Mouse (Mus musculus) hindlimb bud, embryonic 11.5 days (tissue): ENCODE data around the gene Arhgap31.

Source experiments
- DNase-seq: peaks from one replicate; pipeline ENCODE4 v3.0.0-alpha.2; 2012; ENCODE audit warnings: low read depth, low spot score; ENCODE audit errors: extremely low spot score

Gene Arhgap31

GRCm38 (mm10) chr16:38712581-38713403 is at the start of gene Arhgap31:
TSS of gene Arhgap31 (minus strand) at chr16:38713274.
- no peak for DNase-seq

GRCm38 (mm10) chr16:38762401-38762800 is 49.3 kb upstream of the Arhgap31 start:
- no peak for DNase-seq

GRCm38 (mm10) chr16:38761972-38762371 is 48.9 kb upstream of the Arhgap31 start:
- no peak for DNase-seq

DNA sequence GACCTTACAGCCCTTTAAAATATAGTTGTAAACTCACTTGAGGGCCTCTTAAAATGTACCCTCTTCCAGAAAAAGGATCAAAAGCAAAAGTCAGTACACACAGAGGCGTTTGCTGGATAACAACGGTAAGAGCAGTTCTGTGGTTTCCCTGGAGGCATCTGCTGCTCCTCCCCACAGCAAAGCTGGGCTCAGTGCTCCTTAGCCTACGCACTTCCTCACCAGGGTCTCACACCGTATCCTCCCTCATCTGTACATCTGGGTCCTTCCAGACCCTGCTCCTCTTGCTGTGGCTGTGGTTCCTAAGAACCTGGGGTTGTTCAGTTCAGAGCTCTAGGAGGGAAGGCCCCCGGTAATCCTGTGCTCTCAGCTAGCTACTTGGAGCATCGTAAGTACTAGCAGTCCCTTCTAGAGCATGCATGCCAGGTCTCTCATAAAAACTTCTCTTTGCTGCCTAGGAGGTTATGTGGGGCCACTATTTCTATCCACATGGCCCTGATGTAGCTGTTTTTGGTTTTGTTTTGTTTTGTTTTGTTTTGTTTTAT is 47.8 kb upstream of the Arhgap31 start:
- no peak for DNase-seq

GRCm38 (mm10) chr16:38760239-38760638 is 47.2 kb upstream of the Arhgap31 start:
- no peak for DNase-seq

DNA sequence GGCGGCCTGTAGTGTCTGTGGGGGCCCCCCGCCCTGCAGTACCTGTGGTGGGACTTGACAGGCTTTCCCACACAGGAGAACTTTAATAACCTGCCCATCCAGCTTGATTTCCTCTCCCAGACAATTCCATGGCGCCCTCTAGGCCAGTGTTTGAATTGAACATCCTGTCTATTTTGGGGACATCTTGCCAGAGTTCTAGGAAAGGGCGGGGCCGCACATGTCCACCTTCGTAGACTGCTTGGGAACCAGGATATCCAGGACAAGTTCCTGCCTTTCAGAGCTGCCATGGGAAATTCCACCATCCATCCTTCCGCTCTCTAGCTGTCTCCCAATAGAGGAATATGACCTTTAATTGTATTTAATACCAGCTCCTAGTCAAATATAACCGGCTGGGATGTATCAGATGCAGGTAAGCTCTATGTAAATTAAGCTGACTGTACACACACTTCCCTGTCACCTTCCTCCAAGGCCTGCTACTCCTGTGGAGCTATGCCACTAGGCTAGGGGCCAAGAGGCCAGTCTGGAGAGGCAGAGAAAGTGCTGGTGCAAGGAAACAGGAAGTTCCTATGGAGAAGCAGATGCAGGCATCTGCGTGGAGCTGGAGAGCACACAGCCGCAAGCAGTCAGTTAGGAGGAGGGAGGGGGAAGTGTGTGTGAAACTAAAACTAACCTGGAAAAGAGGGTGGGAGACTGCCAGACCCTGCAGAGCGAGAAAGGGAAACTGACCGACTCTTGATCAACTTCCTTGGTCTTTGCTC is 45.2 kb upstream of the Arhgap31 start:
- no peak for DNase-seq

DNA sequence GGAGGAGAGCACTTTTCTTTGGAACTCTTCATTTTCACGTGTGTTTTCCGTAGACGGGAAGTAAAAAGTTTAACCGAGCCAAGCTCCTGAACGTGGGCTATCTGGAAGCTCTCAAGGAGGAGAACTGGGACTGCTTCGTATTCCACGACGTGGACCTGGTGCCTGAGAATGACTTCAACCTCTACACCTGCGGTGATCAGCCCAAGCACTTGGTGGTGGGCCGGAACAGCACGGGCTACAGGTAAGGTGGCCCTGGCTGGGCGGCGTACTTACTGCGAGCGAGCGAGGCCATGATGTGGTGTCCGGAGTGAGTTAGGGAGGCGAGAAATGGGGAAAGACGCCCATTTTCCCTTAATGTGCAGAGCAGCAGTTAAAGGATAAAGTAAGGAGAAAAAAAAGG is 44.6 kb upstream of the Arhgap31 start:
- no peak for DNase-seq

GRCm38 (mm10) chr16:38756572-38756971 is 43.5 kb upstream of the Arhgap31 start:
- no peak for DNase-seq

DNA sequence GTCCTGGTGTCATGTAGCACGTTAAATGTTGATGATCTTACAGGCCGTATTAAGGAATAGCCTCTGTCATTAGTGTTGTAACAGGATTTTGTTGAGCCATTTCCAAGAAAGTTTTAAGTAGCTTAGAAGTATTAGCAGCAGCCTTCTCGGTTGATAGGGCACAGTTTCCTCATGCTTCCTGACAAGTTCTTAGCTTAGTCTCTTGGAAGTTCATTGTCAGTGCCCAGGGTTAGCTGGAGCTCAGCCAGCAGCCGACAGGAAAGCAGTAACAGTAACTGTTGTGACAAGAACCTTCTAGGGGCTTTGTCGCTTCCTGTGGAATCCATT is 43.1 kb upstream of the Arhgap31 start:
- no peak for DNase-seq

DNA sequence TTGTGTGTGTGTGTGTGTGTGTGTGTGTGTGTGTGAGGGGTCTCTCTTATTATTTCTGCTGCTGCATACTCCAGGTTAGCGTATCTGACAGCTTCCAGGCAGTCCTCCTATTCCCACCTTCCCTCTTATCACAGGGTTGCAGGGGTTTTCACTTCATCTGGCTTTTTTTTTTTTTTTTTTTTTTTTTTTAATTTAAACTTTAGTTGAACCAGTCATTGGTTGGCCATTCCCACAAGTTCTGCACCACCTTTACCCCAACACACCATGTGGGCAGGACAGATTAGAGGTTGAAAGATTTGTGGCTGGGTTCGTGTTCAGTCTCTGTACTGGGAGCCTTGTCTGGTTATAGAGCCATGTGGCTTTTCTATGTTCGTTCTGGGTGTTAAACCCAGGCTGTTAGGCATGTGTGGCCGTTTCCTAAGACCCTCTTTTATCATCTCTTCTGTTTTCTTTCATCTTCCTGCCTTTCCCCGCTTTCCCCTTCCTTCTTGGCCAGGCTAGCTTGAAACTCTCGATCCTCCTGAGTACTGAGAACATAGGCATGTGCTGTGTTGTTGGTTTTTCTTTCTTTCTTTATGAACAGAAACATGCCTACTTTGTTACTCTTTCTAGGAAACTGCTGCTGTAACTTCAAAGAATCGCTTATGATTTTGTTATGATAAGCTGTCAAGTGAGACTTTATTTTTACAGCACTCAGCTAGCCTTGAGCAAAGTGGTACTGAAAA is 42.5 kb upstream of the Arhgap31 start:
- DNase-seq, result no peak

DNA sequence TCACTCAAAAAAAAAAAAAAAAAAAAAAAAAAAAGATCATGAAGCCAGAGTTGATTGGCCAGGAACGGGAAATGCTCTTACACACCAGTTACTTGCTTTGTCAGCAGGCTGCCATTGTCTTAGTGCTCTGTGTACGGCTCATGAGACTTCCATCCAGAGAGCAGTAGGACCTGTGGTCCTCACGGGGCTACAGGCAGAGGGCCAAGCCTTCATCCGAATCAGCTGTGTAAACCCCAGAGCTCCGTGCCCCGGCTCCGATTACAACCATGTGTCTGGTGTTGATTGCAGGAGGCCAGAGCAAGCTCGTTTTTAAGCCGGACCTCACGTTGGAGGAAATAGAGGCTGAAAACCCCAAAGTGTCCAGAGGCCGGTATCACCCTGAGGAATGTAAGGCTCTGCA is 40.6 kb upstream of the Arhgap31 start:
- DNase-seq, result no peak

DNA sequence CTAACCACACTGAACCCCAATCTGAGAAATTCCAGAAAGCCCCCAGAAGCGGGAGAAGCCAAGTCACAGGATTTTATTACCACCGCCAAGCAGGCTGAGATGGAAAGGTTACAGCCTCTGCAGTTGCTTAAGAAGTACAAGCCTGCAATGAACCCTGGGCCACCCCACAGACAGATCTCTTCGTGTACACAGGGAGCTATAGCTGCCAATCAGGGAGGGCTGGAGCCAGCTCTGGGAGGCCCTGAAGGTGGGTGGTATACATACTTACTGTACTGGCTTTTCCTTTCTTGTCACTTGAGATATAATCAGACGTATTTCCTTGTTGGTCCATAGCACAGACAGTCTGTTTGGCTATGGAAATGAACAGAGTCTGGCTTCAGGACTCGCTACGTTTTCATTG is 37.7 kb upstream of the Arhgap31 start:
- DNase-seq, result no peak

- DNase-seq, result no peak
These were observed 31.0 kb upstream of the Arhgap31 start for GRCm38 (mm10) chr16:38743941-38744673.

DNA sequence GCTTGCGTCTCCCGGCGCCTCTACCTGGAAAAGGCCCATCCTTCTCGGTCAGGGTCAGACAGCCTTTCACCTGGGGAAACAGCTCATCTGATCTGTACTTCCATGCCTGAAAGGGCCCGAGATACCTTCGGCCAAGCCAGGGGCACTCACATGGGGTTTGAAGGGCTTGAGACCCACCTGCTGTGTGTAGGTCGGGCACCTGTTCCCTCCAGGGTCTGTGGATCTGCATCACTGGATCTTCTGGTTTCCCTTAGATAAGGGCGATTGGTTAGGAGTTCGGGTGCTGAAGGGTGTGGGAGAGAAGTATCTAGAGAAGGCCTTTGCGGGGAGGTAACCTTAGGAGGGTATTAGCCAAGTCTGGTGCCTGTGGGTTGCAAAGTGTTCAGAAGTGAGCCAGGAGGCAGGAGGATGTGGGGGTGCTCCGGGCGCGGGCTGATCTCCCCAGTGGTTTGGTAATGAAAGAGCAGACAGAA is 29.6 kb upstream of the Arhgap31 start:
- DNase-seq, result no peak

GRCm38 (mm10) chr16:38742113-38742658 is 29.1 kb upstream of the Arhgap31 start, which contains the start of gene B4galt4:
TSS of gene B4galt4 (plus strand) at chr16:38742264.
- no peak for DNase-seq

DNA sequence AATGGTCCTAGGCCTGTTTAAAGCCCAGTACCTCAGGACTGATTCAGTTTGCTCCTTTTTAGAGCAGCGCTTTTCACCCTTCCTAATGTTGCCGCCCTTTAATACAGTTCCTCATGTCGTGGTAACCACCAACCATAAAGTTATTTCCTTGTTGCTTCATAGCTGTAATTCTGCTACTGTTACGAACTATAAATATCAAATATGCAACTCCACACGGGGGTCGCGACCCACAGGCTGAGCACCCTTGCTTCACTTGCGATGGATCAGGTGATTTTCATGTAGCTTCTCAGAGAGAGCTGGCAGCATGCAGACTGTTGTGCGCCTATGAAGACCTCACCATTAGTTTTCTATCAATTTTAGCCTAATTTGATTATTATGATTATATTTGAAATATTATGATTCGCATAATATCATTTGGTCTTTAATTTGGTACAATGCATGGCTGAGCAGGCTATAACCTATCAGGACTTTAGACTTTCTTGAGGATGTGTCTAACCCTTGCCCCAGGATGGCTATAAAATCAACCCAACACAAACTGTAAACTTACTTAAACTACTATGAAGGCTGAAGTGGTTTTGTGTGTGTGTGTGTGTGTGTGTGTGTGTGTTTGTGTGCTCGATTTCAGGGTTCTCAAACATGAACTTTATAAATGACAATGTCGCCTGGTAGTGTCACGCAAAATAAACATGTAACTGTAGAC is 28.3 kb upstream of the Arhgap31 start:
- no peak for DNase-seq

GRCm38 (mm10) chr16:38730921-38731320 is 17.8 kb upstream of the Arhgap31 start:
- DNase-seq, result no peak

DNA sequence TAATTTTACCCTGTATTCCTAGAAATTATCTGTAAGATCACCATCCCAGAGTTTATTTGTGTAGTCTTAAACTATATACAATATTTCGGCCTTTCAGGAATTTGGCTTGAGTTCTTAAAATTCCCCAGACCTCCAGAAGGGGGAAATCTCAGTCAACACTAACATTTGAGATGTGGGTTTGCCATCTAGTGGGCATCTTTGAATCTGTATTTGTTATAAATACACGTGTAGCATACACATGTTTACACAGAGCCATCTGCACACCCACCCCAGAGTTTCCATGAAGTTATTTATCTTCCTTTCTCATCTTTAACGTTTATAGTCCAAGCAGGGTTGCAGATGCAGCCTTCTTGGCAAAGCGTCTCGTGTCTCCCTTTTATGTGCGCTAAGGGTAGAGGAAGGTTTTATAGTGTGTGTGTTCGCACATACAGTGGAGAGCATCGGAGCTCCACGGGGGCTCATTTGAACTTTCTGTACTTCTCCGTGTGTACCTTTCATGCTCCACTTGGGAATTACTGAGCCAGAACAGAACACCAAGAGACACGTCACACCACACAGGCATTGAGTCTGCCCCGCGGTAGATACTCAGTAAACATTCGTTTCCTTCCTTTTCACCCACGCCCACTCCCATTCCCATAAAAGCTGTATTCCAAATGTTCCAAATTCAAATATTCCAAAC is 16.7 kb upstream of the Arhgap31 start:
- DNase-seq, result no peak

- DNase-seq, result no peak
These were observed 16.1 kb upstream of the Arhgap31 start for GRCm38 (mm10) chr16:38729139-38729538.
